Mouse (Mus musculus) olfactory bulb, adult 2 months (tissue): ENCODE results near the gene Tmem11. TPM values are rescaled to one million over a fixed set of nuclear protein-coding genes. Genes with fewer than 3 reads are reported as not detected.

Experiments
- H3K27ac ChIP-seq: fragments of 200-500 bp; 2 replicates; pipeline ENCODE4 v1.5.1; 2012; ENCODE audit warnings: low read depth, low read length; ENCODE audit not compliant: insufficient read depth
- H3K4me1 ChIP-seq: fragments of 200-500 bp; 2 replicates; pipeline ENCODE4 v1.6.1; 2012; ENCODE audit warnings: low read length; ENCODE audit not compliant: control insufficient read depth, insufficient read depth
- H3K4me3 ChIP-seq: fragments of 200-500 bp; 2 replicates; pipeline ENCODE4 v1.5.1; 2012; ENCODE audit warnings: mild to moderate bottlenecking, low read depth, low read length, moderate library complexity; ENCODE audit not compliant: insufficient read depth
- CTCF ChIP-seq: fragments of 200-500 bp; IDR thresholded peaks from 2 replicates; pipeline ENCODE4 v1.5.1; 2012; ENCODE audit warnings: low read depth, mild to moderate bottlenecking, low read length, moderate library complexity; ENCODE audit not compliant: insufficient read depth
- POLR2A ChIP-seq: fragments of 200-500 bp; IDR thresholded peaks from 2 replicates; pipeline ENCODE4 v1.6.1; 2012; ENCODE audit warnings: mild to moderate bottlenecking, low read depth, low read length, moderate library complexity; ENCODE audit not compliant: insufficient read depth
- WGBS: fragments of 180-500 bp; shearing (Covaris S2); methylation state at CpG from one replicate; pipeline ENCODE4 v1.1.7; 2018; 5-methylcytosine and 5-hydroxymethylcytosine counted together
- polyA plus RNA-seq: library from polyadenylated mRNA; stranded (reverse); fragments of >200 nt; gene quantifications from 2 replicates; pipeline ENCODE4 v1.2.4, GENCODE M21; 2012; ENCODE audit warnings: low replicate concordance; ENCODE audit not compliant: missing spikeins, insufficient read depth, insufficient read length

Gene Tmem11
- polyA plus RNA-seq, 1 experiment = not detected

- TF ChIP-seq POLR2A (no peak), CTCF (no peak)
- Histone ChIP-seq H3K27ac (no peak overlapping the region), H3K4me3 (no peak overlapping the region), H3K4me1 (no peaks in the 10 kb centered on the region)
- WGBS = 74% methylated on average over 12 of the region's 12 CpGs
These were observed 37.4 kb downstream of the Tmem11 start for GRCm38 (mm10) chr11:60841467-60842200.

- H3K27ac ChIP-seq = no peak overlapping the region
- no peaks in the 10 kb centered on the region for H3K4me1 ChIP-seq
- no peak for TF ChIP-seq CTCF
- no peak for TF ChIP-seq POLR2A
- H3K4me3 ChIP-seq = no peak overlapping the region
- 87% methylated on average over 10 of the region's 10 CpGs for WGBS
These were observed 41.2 kb downstream of the Tmem11 start for GRCm38 (mm10) chr11:60837644-60838406.

GRCm38 (mm10) chr11:60836897-60837296 is 42.2 kb downstream of the Tmem11 start:
- Histone ChIP-seq H3K27ac (no peak overlapping the region), H3K4me3 (no peak overlapping the region), H3K4me1 (no peaks in the 10 kb centered on the region)
- WGBS = 93% methylated on average over 6 of the region's 6 CpGs
- TF ChIP-seq CTCF = no peak
- no peak for TF ChIP-seq POLR2A

GRCm38 (mm10) chr11:60830433-60831052 is 48.5 kb downstream of the Tmem11 start, which contains the start of gene Dhrs7b:
Dhrs7b (plus strand) TSS chr11:60830631.
- TF ChIP-seq CTCF (no peak), POLR2A (no peak)
- Histone ChIP-seq H3K27ac (peak within 1 kb of the TSS; percentile 96), H3K4me1 (peaks cover 3% of the 10 kb centered on the region), H3K4me3 (peak within 1 kb of the TSS; percentile 89)
- under 1% methylated on average over 34 of the region's 34 CpGs for WGBS

GRCm38 (mm10) chr11:60828903-60829302 is 50.2 kb downstream of the Tmem11 start:
- H3K27ac ChIP-seq = no peak overlapping the region
- H3K4me1 ChIP-seq = peaks cover 3% of the 10 kb centered on the region
- WGBS = 34% methylated on average over 2 of the region's 2 CpGs
- TF ChIP-seq POLR2A = no peak
- no peak for TF ChIP-seq CTCF
- H3K4me3 ChIP-seq = no peak overlapping the region

GRCm38 (mm10) chr11:60827241-60827945 is 51.7 kb downstream of the Tmem11 start:
- TF ChIP-seq POLR2A = no peak
- TF ChIP-seq CTCF = no peak
- Histone ChIP-seq H3K4me1 (peaks cover 3% of the 10 kb centered on the region), H3K27ac (no peak overlapping the region), H3K4me3 (no peak overlapping the region)
- 25% methylated on average over 4 of the region's 4 CpGs for WGBS

GRCm38 (mm10) chr11:60826700-60827099 is 52.4 kb downstream of the Tmem11 start:
- WGBS = 55% methylated on average over 1 of the region's 1 CpGs
- TF ChIP-seq CTCF (no peak), POLR2A (no peak)
- H3K4me1 ChIP-seq = peaks cover 3% of the 10 kb centered on the region
- H3K4me3 ChIP-seq = no peak overlapping the region
- no peak overlapping the region for H3K27ac ChIP-seq

- 78% methylated on average over 3 of the region's 3 CpGs for WGBS
- H3K27ac ChIP-seq = no peak overlapping the region
- H3K4me1 ChIP-seq = no peaks in the 10 kb centered on the region
- no peak overlapping the region for H3K4me3 ChIP-seq
- TF ChIP-seq CTCF (no peak), POLR2A (no peak)
These were observed 53.9 kb downstream of the Tmem11 start for GRCm38 (mm10) chr11:60825191-60825590.
